Mouse (Mus musculus): ENCODE results near the gene Foxj1.

DNA sequence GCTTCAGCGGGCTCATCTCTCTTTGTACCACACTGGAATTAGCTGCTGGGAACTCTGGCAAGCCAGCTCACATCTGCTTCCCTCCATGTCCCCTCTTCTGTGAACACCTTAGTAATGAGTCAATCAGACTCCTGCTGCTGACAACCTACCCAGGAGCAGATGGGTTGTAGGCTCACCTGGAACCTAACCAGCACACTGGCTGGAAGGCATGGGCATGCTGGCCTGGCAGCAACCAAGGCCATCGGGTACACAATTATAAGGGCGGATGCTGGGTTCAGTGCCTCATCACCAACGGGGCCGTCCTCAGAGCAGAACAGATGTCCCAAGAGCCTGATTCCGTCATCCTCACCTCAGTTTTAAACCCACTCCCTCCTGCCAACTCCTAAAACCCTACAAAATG, 36.6 kb downstream of the Foxj1 start:
- TF ChIP-seq CTCF (IDR thresholded peaks at IDR 0.05; ENCODE audit: low read depth, low read length), result no peak
- TF ChIP-seq POLR2A (IDR thresholded peaks at IDR 0.05; ENCODE audit: insufficient read depth, low read length), result no peak
- no peak for TF ChIP-seq EP300 (IDR thresholded peaks at IDR 0.05; ENCODE audit: insufficient read depth, low read depth, low read length)
